Mouse (Mus musculus): ENCODE measurements around the gene Bard1. TPM values are rescaled to one million over a fixed set of nuclear protein-coding genes. Genes with fewer than 3 reads are reported as not detected.

Gene Bard1
- polyA plus RNA-seq, 1 experiment from 2014 or later: 3.5 TPM

DNA sequence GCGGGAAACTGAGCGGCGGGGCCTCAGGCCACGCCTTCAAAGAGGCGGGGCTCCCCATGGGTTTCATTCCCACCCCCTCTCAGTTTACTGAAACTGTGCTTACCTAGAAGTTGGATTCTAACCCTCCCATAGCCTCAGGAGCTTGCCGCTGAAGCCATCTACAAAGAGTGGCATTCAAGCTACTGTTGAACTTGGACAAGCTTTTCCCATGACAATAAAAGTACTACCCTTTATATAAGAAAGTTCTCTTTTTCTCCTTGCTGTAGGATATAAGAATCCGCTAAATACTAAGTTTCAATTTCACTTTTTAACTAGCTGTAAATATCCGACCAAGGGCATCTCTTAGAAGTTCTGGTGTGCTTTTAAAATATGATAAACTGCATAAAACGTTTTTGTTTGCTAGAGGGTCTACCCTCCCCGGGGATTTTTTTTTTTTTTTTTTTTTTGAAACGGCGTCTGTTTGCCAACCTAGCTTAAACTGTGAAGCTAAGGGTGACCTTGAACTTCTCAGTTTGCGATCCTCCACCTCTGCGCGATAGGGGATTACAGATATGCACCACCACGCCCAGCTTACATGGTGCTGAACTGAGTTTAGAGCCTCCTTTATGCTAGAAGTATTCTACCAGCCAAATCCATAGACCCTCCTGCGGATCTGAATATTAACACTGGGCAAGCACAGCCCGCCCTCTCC, 373 bp upstream of the Bard1 start:
- no peaks in the 10 kb centered on the region for H3K9me3 ChIP-seq (ENCODE audit: control insufficient read depth, low read length)
- ATAC-seq (replicated peaks; ENCODE audit: low FRiP score) (peak; percentile 46), DNase-seq (ENCODE audit: low spot score) (no peak)
- 18% methylated on average over 18 of the region's 18 CpGs for WGBS
- no peaks in the 10 kb centered on the region for H3K36me3 ChIP-seq (ENCODE audit: control insufficient read depth, insufficient read depth, low read length)
- H3K27me3 ChIP-seq (replicated peaks; ENCODE audit: control insufficient read depth, insufficient read depth, low read length): no peaks in the 10 kb centered on the region
- peak overlapping the region; percentile 87 for H3K4me3 ChIP-seq (ENCODE audit: low read depth, low read length)
- peak overlapping the region; percentile 94 for H3K27ac ChIP-seq (ENCODE audit: low read depth, low read length)
- H3K9ac ChIP-seq (ENCODE audit: low read depth, low read length): peak overlapping the region; percentile 41
- H3K4me1 ChIP-seq (replicated peaks; ENCODE audit: control insufficient read depth, insufficient read depth, low read length): peaks cover 11% of the 10 kb centered on the region
- H3K4me2 ChIP-seq: peak overlapping the region; percentile 58

DNA sequence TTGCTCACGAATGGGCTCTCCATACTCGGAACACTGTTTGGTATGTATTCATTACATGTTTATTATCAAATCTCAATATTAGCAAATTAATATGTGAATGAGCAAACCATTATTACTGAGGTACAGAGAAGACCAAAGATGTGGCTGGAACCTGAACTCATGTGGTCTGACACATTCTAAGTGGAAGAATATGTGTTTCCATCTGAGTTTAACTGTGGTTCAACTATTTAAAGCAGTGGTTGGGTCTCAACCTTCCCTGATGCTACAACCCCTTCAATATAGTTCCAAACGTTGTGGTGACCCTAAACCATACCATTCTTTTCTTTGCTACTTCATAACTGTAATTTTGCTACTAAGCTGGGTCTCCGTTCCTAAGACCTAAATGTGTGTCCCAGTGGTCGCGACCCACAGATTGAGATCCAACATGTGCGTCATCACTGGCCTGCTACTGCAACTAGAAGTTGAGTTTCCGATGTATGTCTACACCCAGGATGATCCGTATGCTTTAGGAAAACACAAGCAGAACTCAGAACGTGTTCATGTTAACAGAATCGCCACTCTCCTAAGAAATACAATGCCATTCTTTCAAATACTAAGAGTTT, 1.5 kb downstream of the Bard1 start:
- H3K27ac ChIP-seq (ENCODE audit: low read depth, low read length): no peak overlapping the region

DNA sequence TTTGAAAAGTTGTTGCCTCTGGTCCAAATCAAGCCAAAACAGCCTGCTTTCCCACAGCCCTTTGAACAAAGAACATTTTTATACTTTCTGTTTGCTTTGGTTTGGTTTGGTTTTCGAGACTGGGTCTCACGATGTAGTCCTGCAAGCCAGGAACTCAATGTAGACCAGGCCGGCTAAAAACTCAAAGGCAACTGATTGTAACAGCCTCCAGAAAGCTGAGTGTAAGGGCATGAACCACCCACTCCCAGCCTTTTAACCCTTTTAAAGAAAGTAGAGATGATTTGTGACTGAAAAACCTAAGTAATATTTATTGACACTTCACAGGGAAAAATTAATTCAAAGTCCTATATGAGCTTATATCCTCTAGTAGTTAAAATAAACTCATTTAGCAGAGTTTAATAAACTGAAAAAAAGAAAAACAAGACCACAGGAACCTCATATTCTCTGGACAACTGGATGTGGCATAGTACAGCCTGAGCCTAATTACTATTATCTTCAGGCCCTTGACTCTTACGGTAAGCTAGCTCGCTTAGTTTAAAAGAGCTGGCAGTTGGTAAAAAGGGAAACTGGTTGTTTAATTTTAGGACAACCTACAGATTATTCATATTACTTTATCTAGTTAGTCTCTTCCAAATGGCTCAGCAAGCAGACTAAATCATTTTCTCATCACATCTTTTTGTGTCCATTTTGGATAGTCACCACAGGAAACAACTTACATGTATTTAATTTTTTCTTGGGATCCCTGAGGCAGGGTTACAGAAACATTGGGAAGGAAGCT, 2.2 kb downstream of the Bard1 start:
- Histone ChIP-seq H3K4me1 (replicated peaks; ENCODE audit: control insufficient read depth, insufficient read depth, low read length) (peaks cover 18% of the 10 kb centered on the region), H3K27ac (ENCODE audit: low read depth, low read length) (no peak overlapping the region), H3K9me3 (ENCODE audit: control insufficient read depth, low read length) (no peaks in the 10 kb centered on the region), H3K4me2 (peak overlapping the region; percentile 68), H3K9ac (ENCODE audit: low read depth, low read length) (peak overlapping the region; percentile 52), H3K36me3 (ENCODE audit: control insufficient read depth, insufficient read depth, low read length) (no peaks in the 10 kb centered on the region), H3K4me3 (ENCODE audit: low read depth, low read length) (peak overlapping the region; percentile 87), H3K27me3 (replicated peaks; ENCODE audit: control insufficient read depth, insufficient read depth, low read length) (no peaks in the 10 kb centered on the region)
- no peak for ATAC-seq (replicated peaks; ENCODE audit: low FRiP score)
- 49% methylated on average over 5 of the region's 5 CpGs for WGBS
- no peak for DNase-seq (ENCODE audit: low spot score)

More for the DNA sequence above, 1.5 kb downstream of the Bard1 start:
- no peak for ATAC-seq (replicated peaks; ENCODE audit: low FRiP score)
- Histone ChIP-seq H3K4me1 (replicated peaks; ENCODE audit: control insufficient read depth, insufficient read depth, low read length) (peaks cover 11% of the 10 kb centered on the region), H3K27me3 (replicated peaks; ENCODE audit: control insufficient read depth, insufficient read depth, low read length) (no peaks in the 10 kb centered on the region), H3K4me3 (ENCODE audit: low read depth, low read length) (peak overlapping the region; percentile 87), H3K36me3 (ENCODE audit: control insufficient read depth, insufficient read depth, low read length) (no peaks in the 10 kb centered on the region), H3K9me3 (ENCODE audit: control insufficient read depth, low read length) (no peaks in the 10 kb centered on the region), H3K9ac (ENCODE audit: low read depth, low read length) (peak overlapping the region; percentile 52), H3K4me2 (peak overlapping the region; percentile 68)
- DNase-seq (ENCODE audit: low spot score): no peak
- WGBS: 36% methylated on average over 11 of the region's 11 CpGs

DNA sequence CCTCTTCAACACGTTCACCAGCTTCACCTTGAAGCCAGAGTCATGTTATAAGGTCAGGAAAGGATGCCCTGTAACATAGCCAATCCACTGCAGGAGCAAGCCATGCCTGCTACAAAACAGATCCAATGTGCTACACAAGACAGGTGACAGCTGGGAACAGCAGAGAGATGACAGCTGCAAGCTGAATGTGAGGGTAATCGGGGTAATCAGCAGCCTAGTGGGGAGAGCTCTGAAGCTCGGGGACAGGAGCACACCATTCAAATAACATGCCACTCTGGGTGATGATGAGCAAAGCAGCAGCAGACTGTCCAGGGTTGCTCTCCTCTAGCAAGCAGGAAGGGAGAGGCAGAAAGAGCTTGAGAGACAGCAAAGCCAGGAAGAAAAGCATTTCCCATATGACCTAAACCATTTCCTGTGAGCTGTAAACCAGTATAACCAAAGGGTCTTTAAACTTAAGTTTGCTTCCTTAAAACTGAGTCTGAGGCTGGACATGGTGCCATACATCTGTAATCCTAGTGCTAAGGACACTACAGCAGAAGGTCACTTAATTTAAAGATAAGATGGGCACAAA, 2.9 kb downstream of the Bard1 start:
- no peaks in the 10 kb centered on the region for H3K36me3 ChIP-seq (ENCODE audit: control insufficient read depth, insufficient read depth, low read length)
- H3K9ac ChIP-seq (ENCODE audit: low read depth, low read length): peak overlapping the region; percentile 44; the same call in 1 of the 2 replicates
- H3K27ac ChIP-seq (ENCODE audit: low read depth, low read length): no peak overlapping the region
- H3K4me2 ChIP-seq: peak overlapping the region; percentile 68
- ATAC-seq (replicated peaks; ENCODE audit: low FRiP score) (no peak), DNase-seq (ENCODE audit: low spot score) (no peak)
- peak overlapping the region; percentile 6 for H3K4me3 ChIP-seq (ENCODE audit: low read depth, low read length)
- H3K9me3 ChIP-seq (ENCODE audit: control insufficient read depth, low read length): no peaks in the 10 kb centered on the region
- 28% methylated on average over 3 of the region's 3 CpGs for WGBS
- H3K4me1 ChIP-seq (replicated peaks; ENCODE audit: control insufficient read depth, insufficient read depth, low read length): peaks cover 23% of the 10 kb centered on the region
- no peaks in the 10 kb centered on the region for H3K27me3 ChIP-seq (replicated peaks; ENCODE audit: control insufficient read depth, insufficient read depth, low read length)

DNA sequence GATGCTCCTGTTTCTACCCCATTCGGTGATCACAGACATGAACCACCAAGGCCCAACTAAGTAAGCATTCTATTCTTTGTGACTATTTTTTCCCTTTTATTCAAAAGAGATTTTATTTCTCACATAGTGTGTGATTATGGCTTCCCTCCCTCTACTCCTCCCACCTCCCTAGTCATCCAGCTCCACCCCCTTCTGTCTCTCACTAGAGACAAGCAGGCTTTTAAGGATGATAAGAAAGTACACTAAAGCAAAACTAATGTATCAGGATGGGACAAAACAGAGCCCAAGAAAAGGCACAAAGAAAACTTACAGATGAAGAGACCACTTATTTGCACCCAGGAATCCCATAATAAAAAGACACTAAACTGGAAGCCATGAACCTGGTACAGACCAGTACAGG, 6.9 kb downstream of the Bard1 start:
- peaks cover 27% of the 10 kb centered on the region for H3K4me1 ChIP-seq (replicated peaks; ENCODE audit: control insufficient read depth, insufficient read depth, low read length)
- H3K27ac ChIP-seq (ENCODE audit: low read depth, low read length): 0 out of 2 replicates have a peak overlapping the region, but pooled peaks have one; percentile 4
- no peaks in the 10 kb centered on the region for H3K36me3 ChIP-seq (ENCODE audit: control insufficient read depth, insufficient read depth, low read length)
- 90% methylated on average over 1 of the region's 1 CpGs for WGBS
- peak; percentile 81 for ATAC-seq (replicated peaks; ENCODE audit: low FRiP score)
- H3K9ac ChIP-seq (ENCODE audit: low read depth, low read length): no peak overlapping the region
- no peaks in the 10 kb centered on the region for H3K9me3 ChIP-seq (ENCODE audit: control insufficient read depth, low read length)
- H3K4me2 ChIP-seq: peak overlapping the region; percentile 4; the same call in 1 of the 2 replicates
- DNase-seq (ENCODE audit: low spot score): no peak
- H3K27me3 ChIP-seq (replicated peaks; ENCODE audit: control insufficient read depth, insufficient read depth, low read length): no peaks in the 10 kb centered on the region
- no peak overlapping the region for H3K4me3 ChIP-seq (ENCODE audit: low read depth, low read length)

DNA sequence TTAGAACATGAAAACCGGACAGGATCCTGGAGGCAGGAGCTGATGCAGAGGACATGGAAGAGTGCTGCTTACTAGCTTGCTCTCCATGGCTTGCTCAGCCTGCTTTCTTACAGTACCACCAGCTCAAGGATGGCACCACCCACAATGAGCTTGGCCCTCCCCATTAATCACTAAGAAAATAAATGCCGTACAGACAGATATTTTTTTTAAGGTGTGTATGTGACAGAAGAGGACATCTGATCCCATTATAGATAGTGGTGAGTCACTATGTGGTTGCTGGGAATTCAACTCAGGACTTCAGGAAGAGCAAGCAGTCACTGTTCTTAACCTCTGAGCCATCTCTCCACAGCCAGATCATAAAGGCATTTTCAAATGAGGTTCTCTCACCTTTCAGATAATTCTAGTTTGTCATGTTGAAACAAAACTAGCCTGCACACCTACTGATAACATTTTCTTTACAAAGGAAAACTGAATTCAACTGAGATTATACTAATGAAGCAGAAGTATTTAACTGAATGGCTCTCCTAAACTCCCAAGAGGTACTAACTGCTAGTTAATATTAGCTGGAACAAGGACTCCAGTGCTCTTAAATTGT, 7.6 kb downstream of the Bard1 start:
- Histone ChIP-seq H3K27me3 (replicated peaks; ENCODE audit: control insufficient read depth, insufficient read depth, low read length) (no peaks in the 10 kb centered on the region), H3K4me2 (peak overlapping the region; percentile 17; the same call in 1 of the 2 replicates), H3K36me3 (ENCODE audit: control insufficient read depth, insufficient read depth, low read length) (no peaks in the 10 kb centered on the region), H3K4me1 (replicated peaks; ENCODE audit: control insufficient read depth, insufficient read depth, low read length) (peaks cover 27% of the 10 kb centered on the region), H3K9me3 (ENCODE audit: control insufficient read depth, low read length) (no peaks in the 10 kb centered on the region), H3K27ac (ENCODE audit: low read depth, low read length) (no peak overlapping the region), H3K9ac (ENCODE audit: low read depth, low read length) (no peak overlapping the region), H3K4me3 (ENCODE audit: low read depth, low read length) (no peak overlapping the region)
- no peak for ATAC-seq (replicated peaks; ENCODE audit: low FRiP score)
- 91% methylated on average over 2 of the region's 2 CpGs for whole genome bisulfite sequencing
- no peak for DNase-seq (ENCODE audit: low spot score)

DNA sequence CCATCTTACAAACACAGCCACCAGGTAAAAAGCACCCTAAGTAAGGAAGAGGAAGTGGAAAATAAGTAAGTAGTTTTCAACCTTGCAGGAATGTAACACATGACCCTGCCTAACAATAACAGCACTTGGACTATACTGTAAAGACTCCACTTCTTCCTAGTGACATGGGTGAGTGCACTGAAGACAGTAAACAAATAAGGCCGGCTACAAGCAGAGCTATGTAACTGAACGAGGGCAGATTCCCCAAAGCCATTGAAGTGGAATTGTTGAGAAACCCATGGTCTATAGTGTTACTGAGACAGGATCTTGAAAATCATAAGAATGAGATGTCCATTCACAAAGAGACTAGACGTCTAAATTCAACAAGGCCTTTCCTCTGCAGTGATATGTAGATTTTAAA, 27.3 kb downstream of the Bard1 start:
- peaks cover 6% of the 10 kb centered on the region; the same call in 1 of the 2 replicates for H3K36me3 ChIP-seq (ENCODE audit: control insufficient read depth, insufficient read depth, low read length)
- 82% methylated on average over 3 of the region's 3 CpGs for WGBS
- ATAC-seq (replicated peaks; ENCODE audit: low FRiP score) (no peak), DNase-seq (ENCODE audit: low spot score) (no peak)
- H3K27ac ChIP-seq (ENCODE audit: low read depth, low read length): no peak overlapping the region
- peaks cover 6% of the 10 kb centered on the region; the same call in 1 of the 2 replicates for H3K4me1 ChIP-seq (replicated peaks; ENCODE audit: control insufficient read depth, insufficient read depth, low read length)
- H3K9ac ChIP-seq (ENCODE audit: low read depth, low read length): no peak overlapping the region
- H3K4me3 ChIP-seq (ENCODE audit: low read depth, low read length): no peak overlapping the region
- no peaks in the 10 kb centered on the region for H3K27me3 ChIP-seq (replicated peaks; ENCODE audit: control insufficient read depth, insufficient read depth, low read length)
- H3K4me2 ChIP-seq: no peak overlapping the region
- H3K9me3 ChIP-seq (ENCODE audit: control insufficient read depth, low read length): no peaks in the 10 kb centered on the region

DNA sequence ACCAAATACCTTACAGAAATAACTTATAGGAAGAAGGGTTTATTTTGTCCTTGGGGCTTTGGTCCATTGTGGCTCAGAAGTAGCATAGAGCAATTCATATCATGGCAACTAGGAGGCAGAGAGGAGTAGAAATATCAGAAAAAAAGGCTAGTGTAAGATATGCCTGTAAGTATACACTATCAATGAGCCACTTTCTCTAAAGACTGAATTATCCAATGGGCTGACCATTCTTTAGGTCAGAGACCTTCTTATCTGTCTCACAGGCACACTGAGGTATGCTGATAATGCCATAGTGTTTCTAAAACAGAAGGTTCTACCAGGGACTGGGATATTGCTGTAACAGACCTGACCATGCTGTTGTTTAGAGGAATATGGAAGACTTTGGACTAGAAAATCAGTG, 32.2 kb downstream of the Bard1 start:
- Histone ChIP-seq H3K27ac (ENCODE audit: low read depth, low read length) (no peak overlapping the region), H3K9ac (ENCODE audit: low read depth, low read length) (no peak overlapping the region), H3K36me3 (ENCODE audit: control insufficient read depth, insufficient read depth, low read length) (peaks cover 6% of the 10 kb centered on the region; the same call in 1 of the 2 replicates), H3K4me2 (no peak overlapping the region), H3K4me1 (replicated peaks; ENCODE audit: control insufficient read depth, insufficient read depth, low read length) (peaks cover 11% of the 10 kb centered on the region; the same call in 1 of the 2 replicates), H3K27me3 (replicated peaks; ENCODE audit: control insufficient read depth, insufficient read depth, low read length) (no peaks in the 10 kb centered on the region), H3K9me3 (ENCODE audit: control insufficient read depth, low read length) (no peaks in the 10 kb centered on the region), H3K4me3 (ENCODE audit: low read depth, low read length) (no peak overlapping the region)
- ATAC-seq (replicated peaks; ENCODE audit: low FRiP score) (peak; percentile 88), DNase-seq (ENCODE audit: low spot score) (no peak)

Measured in liver, embryonic 11.5 days (tissue).